Mouse (Mus musculus): Measurements from ENCODE around the gene Casp8ap2.

Casp8ap2 gene

DNA sequence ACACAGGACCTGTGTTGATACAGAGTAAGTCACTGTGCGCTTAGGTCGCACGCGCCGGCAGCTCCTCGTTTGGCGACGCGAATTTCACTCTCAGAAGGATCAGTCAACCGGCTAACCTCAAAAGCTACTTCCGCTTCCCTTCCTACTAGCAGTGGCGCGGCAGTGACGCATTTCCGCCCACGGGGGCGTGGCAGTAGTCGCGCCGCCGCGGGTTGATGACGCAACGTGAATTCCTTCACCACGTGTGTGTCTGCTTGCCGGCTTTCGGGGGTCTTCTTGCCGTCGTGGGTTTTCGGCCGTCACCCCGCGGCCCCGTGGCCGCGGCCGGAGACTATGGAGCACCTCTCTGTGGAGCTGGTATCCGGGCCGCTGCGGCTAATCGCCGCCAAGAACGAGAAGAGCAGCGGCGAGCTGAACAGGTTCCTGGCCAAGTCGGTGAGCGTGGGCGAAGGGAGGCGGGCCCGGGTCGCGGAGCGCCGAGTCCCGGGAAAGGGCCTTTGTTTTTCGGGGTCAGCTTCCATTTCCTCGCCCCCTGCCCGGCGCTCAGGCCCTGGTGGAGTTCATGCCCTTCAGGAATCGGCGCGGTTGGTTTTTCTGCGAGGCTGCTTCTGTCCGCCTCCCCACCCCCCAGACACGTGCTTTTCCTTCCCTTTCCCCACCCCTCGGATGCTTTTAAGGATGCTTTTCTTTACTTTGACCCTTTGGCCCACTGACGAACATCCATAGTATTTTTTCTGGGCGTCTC is 41.8 kb downstream of the Casp8ap2 start, which contains the start of gene Mdn1:
Mdn1 (plus strand) TSS at position 202 of the 745 bp plus-strand sequence.
- peak; percentile 91 for ATAC-seq (ENCODE audit: insufficient number of reproducible peaks, low FRiP score, low TSS enrichment)

DNA sequence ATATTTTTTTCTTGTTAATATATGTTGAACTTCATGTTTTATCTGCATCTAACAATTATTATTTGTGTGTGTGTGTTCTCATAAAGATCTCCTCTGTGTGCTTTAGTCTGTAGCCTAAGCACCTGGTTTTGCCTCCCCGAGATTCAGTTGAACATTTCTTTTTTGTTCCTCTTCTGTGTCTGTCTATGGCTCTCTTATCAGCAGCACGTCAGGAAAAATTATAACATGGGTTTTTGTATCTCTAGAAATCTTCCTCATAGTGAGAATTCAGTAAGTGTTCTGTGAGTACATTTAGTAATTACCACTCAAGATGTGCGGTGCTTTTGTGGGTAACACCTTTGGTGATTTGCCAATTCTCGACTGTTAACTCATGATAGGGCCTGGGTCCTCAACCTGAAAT is 50.6 kb downstream of the Casp8ap2 start:
- ATAC-seq (ENCODE audit: insufficient number of reproducible peaks, low FRiP score, low TSS enrichment): no peak

DNA sequence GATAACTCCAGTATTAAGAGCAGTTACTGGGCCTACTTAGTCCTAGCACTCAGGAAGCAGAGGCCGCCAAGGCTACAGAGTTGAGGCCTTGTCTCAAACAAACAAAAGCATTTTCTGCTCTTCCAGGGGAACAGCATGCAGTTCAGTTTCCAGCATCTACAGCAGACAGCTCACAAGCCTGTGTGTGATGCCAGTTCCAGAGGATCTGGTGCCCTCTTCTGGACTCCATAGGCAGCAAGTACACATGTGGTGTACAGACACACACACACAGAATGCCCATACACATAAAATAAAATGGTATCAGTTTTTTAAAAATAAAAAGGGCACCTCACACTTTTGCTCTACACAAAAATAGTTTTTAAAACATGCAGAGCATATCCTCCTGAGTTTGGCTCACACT is 53.0 kb downstream of the Casp8ap2 start:
- no peak for ATAC-seq (ENCODE audit: insufficient number of reproducible peaks, low FRiP score, low TSS enrichment)

DNA sequence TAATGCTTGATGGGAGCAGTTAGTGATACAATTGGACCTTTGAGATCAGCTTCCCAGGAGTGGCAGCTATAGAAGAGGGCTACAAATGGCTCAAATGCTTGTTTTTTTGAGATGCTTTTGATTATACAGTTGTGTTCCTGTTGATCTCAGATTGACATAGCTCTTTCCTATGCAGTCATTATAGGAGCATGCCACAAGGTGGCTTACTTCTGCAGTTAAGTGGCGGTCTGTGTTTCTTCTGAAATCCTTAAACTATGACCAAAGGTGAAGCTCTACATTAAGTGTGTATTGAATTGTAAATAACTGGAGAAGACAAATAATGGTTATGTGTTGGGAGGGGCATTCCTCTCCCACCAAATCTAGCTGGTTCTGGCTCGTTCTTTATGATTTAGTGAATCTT is 54.6 kb downstream of the Casp8ap2 start:
- ATAC-seq (ENCODE audit: insufficient number of reproducible peaks, low FRiP score, low TSS enrichment): no peak

DNA sequence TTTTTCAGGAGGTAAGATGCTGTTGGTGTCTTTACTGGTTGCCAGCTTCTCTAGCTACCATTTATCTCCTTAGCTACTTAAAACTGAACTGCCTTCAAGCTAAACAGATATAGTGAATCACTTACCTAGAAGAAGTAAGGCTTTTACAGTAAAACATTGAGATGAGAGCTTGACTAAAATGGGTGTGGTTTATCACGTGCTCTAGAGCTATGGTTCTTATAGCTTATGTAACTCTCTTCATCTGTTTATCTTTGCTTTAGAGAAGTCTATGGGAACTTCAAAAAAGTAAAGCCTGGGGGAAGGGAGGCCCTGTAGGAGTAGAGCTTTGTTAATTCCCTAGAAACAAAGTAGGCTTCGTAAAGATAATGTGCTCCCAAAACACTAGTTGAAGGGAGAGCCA is 58.8 kb downstream of the Casp8ap2 start:
- no peak for ATAC-seq (ENCODE audit: insufficient number of reproducible peaks, low FRiP score, low TSS enrichment)

DNA sequence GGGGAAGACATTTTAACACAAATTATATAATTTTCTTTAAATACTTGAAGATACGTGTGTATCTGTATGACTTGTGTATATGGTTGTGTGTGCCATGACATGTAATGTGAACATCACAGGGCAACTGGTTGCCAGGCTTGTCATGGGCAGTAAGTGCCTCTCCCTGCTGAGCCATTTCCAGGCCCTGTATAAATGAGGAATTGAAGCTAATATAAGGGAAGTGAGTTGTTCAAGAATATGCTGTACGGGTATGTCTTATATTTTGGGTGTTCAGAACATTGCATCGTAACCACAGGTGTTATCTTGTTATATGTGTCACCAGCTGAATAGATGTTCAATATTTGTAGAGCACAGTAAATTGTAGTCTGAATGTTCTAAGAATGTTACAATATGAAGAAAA is 62.2 kb downstream of the Casp8ap2 start:
- no peak for ATAC-seq (ENCODE audit: insufficient number of reproducible peaks, low FRiP score, low TSS enrichment)

DNA sequence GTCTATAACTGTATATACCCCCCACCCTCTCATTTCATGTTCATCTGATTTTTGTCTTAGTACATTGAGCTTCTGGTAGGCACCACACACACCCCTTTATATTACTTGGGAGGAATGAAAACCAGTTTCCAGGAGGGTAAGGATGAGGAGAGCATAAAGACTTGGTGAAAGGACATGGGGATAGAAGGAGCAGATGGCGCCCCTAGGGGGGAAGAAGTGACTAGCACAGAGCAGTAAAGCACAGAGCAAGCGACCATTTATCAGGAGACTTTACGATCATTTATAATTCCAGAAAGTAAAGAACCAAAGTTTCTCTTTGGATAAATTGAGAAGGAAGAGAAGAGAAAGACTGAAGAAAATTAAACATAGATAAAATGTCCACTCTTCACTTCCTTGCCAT is 65.6 kb downstream of the Casp8ap2 start:
- ATAC-seq (ENCODE audit: insufficient number of reproducible peaks, low FRiP score, low TSS enrichment): no peak

DNA sequence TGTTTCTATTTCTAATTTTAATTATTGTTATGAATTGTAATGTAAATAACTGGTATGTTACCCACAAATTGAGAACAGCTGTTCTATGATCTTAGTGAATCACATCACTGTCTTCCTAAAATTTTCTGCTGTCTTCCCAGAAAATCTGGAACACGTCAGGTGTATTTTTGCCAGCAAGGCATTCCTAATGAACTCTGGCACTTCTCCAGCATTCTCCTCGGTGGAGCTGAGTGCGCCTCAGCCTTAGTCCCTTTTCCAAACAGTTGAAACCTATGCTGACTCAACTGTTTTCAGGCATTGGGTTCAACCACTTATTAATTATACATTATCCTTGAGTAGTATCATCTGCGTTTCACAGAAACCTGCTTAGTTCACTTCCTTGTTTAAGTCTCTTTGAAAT is 67.2 kb downstream of the Casp8ap2 start:
- ATAC-seq (ENCODE audit: insufficient number of reproducible peaks, low FRiP score, low TSS enrichment): no peak

DNA sequence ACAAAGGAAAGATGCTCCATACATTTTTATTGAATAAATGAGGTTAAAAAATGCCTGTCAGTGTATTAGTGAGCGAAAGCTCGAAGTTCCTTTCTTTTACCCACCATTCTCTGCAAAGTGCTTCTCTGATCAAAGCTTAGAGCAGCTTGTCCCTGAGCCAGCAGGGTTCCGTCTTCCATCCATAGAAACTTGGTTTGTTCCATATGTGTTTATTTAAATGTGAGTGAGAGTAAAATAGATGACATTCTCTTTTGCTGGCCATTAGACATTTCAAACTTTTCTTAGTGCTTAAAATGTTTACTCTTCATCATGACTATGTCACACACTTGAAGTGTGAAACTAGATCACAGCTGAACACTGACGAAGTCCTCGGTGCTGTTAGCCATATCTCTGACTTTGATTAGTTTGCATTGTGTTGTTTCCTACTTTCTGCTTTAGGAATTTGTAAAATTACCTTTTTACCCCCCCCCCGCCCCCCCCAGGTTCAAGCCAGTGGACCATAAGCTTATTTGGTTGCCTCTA is 67.9 kb downstream of the Casp8ap2 start:
- no peak for ATAC-seq (ENCODE audit: insufficient number of reproducible peaks, low FRiP score, low TSS enrichment)
